Mouse (Mus musculus): ENCODE measurements around the gene Timm29.
"Not testable (repeated sequence)": the region's sequence is repeated elsewhere in the genome, so short reads cannot be mapped to it uniquely, and the experiment has no call there.

Timm29 gene

GRCm38 (mm10) chr9:21585401-21585800, 7.1 kb upstream of the Timm29 start:
- no peak for DNase-seq

GRCm38 (mm10) chr9:21587678-21588349, 4.7 kb upstream of the Timm29 start:
- DNase-seq = no peak

- no peak for DNase-seq
Measured at GRCm38 (mm10) chr9:21588350-21588749, 4.2 kb upstream of the Timm29 start.

- no peak for DNase-seq
Measured at GRCm38 (mm10) chr9:21589538-21589937, 3.0 kb upstream of the Timm29 start.

GRCm38 (mm10) chr9:21591127-21591830, 1.2 kb upstream of the Timm29 start:
- no peak for DNase-seq

GRCm38 (mm10) chr9:21591831-21592702, 455 bp upstream of the Timm29 start:
- DNase-seq = no peak

- DNase-seq = peak; percentile 50
Measured at GRCm38 (mm10) chr9:21593122-21593721, 700 bp downstream of the Timm29 start.

- DNase-seq = not testable (repeated sequence)
Measured at GRCm38 (mm10) chr9:21594350-21594749, 1.8 kb downstream of the Timm29 start.

- DNase-seq = no peak
Measured at GRCm38 (mm10) chr9:21594838-21595237, 2.3 kb downstream of the Timm29 start.

- peak; percentile 42 for DNase-seq
Measured at GRCm38 (mm10) chr9:21598198-21598597, 5.7 kb downstream of the Timm29 start.

- DNase-seq = no peak
Measured at GRCm38 (mm10) chr9:21600186-21600585, 7.7 kb downstream of the Timm29 start.

GRCm38 (mm10) chr9:21601073-21601472, 8.6 kb downstream of the Timm29 start:
- DNase-seq = no peak

GRCm38 (mm10) chr9:21601722-21602399, 9.3 kb downstream of the Timm29 start:
- peak; percentile 88 for DNase-seq

GRCm38 (mm10) chr9:21604119-21604518, 11.6 kb downstream of the Timm29 start:
- DNase-seq = no peak

- DNase-seq = no peak
Measured at GRCm38 (mm10) chr9:21605865-21606264, 13.3 kb downstream of the Timm29 start.

GRCm38 (mm10) chr9:21606648-21607047, 14.1 kb downstream of the Timm29 start:
- no peak for DNase-seq

- DNase-seq = peak; percentile 91
Measured at GRCm38 (mm10) chr9:21609861-21610260, 17.3 kb downstream of the Timm29 start.

GRCm38 (mm10) chr9:21614864-21615616, 22.5 kb downstream of the Timm29 start:
- DNase-seq = no peak

- peak; percentile 99 for DNase-seq
Measured at GRCm38 (mm10) chr9:21615617-21616231, 23.2 kb downstream of the Timm29 start, which contains the start of gene Smarca4. Gene Smarca4 (plus strand): TSS chr9:21616169.

GRCm38 (mm10) chr9:21616232-21616781, 23.8 kb downstream of the Timm29 start:
- peak; percentile 92 for DNase-seq

GRCm38 (mm10) chr9:21617066-21617465, 24.5 kb downstream of the Timm29 start:
- no peak for DNase-seq

Measured in lung, postnatal 36 days (tissue).